Mouse (Mus musculus) urinary bladder, postnatal 10 days (tissue): ENCODE data around the gene Spesp1.

Source experiments
- DNase-seq: peaks from one replicate; pipeline ENCODE4 v3.0.0; 2022; ENCODE audit warnings: low spot score

Spesp1 gene

DNA sequence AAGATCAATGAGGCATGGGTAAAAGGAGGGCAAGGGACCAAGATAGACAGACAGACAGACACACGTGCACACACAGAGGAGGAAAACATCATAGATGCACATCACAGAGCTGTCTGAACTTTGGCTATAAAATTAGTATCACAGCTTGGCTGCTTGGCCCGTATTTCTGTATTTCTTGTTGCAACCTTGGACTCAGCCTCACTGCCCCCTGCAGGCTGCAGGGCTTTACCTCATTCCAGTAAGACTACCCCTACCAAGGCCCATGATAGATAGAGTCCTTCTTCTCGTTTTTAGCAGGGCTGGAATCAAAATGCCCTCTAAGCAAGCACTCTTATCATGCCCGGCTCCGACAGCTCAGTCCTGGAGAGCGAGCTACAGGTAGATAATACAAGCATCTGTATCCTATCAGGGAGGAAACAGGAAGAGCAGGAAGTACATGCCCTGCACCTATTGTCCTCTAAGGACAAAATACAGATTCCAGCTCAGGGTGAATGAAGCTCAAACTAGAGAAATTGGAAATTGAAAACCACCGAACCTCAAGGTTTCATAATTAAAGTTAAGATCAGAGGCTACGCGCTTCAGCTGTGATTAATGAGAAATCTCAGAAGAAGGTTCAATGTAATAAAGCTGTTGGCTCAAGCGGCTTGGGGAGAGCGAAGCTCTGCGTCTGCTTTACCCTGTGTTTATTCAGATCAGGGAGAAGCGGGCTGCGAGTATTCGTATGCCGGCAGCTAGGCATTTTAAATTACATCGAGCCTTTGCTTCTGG is 36.2 kb downstream of the Spesp1 start:
- no peak for DNase-seq

DNA sequence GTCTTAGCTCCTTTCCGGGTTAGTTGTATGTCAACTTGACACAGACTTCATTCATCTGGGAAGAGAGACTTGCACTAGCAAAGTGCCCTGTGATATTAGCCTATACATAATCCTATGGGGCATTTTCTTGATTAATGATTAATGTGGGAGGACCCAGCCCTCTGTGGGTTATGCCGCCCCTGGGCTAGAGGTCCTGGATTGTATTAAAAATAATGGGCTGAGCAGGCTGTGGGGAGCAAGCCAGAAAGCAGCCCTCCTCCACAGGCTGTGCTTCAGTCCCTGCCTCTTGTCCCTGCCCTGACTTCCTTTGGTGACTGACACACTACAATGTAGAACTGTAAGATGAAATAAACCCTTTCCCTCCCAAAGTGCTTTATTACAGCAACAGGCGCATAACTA is 37.4 kb downstream of the Spesp1 start:
- DNase-seq, result no peak

DNA sequence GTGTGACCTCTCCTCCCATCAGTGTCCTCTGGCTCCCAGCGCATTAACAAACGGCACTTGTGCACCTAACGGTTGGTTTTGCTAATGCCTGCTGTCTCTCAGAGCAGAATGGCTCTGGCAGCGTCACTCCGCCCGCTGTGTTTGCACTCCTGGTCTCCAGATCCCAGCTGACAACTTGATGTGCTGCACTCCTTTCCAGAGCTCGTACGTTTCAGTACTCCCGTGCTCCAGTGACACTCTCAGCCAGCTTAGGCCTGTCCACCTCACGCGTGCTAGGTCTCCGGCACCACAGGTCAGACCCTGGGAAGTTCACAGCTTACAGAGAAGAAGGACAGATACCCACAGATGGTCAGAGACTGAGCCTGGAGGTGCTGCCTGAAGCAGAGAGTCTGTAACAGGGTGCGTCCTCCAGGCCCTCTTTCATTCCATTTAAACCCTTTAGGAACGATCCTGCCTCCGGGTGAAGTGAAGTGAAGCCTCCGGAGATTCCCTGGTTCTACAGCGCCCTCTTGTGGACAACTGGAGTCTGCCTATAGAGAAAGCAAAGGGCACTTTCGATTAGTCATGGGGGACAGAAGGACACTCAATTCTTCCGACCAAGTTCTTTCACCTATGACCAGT is 37.9 kb downstream of the Spesp1 start:
- no peak for DNase-seq

DNA sequence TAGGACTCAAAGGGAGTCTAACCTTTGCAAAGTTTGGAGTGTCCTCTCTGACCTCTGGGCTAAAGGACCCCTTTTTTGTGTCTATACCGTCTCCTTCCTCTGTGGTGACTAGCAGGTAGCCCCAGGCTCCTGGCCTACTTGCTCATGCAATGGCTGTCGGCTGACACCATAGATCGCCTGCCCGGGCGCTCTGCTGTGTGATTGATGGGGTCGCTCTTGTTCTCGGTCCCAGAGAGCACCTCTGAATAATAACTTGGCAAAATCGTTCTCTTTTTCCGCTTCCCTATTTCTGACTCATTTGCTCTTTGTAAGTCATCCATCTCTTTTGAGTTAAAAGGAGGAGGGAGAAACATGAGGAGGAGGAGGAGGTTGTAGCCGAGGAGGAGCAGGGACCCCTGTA is 42.0 kb downstream of the Spesp1 start:
- no peak for DNase-seq

DNA sequence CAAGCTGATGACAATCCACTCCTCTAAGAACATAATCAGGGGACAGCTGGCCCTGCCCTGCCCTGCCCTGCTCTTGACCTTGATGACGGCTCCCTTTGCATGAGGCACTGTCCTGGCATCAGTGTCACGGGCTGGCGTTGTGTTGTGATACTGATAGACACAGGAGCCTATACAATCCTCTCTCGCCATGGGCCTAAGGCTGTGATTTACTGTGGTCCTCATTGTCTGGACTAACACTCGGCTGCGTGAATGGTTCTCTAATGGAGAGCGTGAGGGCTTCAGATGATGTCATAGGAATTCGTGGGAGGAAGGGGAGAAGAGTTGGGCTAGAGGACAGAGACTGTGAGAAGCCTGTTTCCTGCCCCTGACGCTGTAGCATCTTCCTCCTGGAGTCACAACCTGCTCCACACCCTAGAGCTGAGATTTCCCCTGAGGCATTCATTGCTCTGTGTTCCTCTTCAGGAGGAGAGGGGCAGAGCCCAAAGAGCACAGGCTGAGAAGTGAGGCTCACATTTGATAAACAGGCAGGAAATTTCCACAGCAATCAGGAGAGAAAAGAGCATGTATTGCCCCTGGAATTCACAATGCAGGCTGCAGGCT is 44.5 kb downstream of the Spesp1 start:
- no peak for DNase-seq

DNA sequence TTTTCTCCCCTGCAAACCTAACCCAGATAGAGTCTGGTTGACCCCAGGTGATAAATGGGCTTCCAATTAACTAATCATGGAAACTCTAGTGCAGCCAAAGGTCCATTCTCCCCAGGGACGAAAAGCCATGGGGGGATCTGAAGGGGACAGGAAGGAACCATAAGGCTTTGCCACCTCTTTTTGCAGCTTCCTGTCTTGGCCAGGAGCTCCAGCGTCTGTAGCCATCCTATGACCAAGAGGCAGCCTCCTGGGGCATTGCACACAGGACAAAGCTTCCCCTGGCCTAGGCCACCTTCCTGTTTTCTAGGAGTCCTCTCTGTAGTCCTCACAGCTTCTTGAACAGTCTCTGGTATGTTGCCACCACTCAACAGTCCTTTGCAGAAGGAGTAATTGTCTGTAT is 46.5 kb downstream of the Spesp1 start:
- DNase-seq, result no peak

DNA sequence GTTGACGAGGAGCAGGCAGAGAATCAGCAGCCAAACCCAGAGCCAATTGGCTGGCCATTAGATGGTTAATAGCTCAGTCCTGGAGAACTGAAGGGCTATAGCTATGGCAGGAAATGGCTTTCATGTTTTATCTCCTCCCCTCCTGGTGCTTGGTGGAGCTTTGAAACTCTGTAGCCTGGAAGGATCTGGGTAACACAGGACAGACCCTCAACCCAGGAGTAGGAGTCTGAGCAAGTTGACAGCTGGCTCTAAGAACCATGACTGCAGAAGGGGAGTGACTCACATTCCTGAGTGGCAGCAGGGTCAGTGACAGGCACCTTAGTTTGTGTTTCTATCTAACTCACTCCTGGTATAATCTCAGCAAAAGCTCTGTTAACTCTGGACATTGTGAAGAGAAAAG is 49.4 kb downstream of the Spesp1 start:
- DNase-seq, result no peak

DNA sequence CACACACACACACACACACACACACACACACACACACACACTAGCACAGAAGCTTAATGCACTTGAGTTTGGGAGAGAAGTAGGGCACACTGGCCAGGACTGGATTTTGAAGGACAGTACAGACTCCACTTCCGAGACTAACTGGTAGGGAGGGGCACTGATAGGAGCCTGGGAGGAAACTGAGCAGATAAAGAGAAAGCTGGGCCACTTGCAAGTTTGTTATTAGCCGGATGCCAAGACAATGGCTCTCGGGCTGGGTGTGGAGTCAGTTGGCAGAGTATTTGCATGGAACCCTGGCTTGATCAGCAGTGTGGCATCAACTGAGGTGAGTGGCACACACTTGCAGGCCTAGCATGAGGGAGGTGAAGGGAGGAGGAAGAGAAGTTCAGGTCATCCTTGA is 51.0 kb downstream of the Spesp1 start:
- DNase-seq, result no peak

DNA sequence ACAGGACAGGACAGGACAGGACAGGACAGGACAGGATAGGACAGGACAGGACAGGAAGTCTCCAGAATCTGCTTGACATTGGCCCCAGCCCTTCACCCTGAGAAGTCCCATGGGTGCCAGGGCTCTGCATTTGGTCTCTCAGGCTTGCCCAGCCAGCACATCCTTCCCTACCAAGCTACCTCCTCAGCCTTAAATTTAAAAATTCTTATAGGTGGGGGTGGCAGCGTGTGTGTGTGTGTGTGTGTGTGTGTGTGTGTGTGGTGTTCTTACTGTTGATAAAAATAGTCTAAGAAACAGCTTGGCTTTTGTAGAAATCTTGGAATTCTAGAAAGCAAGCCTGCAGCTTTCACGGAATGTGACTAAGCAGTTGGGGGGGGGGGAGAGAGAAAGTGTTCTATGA is 52.0 kb downstream of the Spesp1 start:
- no peak for DNase-seq

DNA sequence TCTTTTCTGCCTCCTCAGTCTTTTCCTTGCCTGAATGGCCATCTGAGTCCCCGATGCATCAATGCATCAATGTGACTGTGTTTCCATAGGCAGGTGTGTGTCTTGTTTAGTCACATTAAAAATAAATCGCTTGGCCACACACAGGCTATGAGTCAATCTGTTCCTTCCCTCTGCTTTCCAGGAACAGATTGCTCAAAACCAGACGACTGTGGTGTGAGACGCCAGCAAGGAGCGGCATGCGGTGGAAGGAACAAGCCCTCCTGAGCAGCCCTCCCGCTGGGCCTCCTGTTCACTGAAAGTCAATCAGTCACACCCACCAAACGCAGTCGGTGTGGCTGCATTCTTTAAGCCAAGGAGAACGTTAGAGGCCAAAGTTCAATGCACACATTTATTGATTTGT is 59.5 kb downstream of the Spesp1 start:
- DNase-seq, result no peak

DNA sequence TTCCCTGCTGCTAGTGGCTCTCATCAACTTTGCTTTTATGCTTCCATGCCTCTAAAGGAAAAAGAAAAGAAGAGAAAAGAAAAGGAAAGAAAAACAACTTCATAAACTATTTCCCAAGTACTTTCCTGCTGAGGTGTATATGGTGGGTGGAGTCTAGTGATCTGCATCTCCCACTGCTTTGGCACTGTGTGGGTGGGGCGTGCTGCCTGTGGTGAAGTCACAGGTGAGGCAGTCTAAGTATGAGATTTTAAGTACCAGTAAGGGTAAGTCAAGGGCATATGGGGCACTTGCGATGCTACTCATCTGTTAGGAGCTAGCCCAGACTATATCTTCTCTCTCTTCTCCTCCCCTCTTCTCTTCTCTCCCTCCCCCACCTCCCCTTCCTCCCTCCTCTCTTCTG is 60.0 kb downstream of the Spesp1 start:
- DNase-seq, result no peak
